Mouse (Mus musculus) natural killer cell, adult 2 months (primary cell): Measurements from ENCODE around the gene Tm4sf5.
"Not testable (repeated sequence)": the region's sequence is repeated elsewhere in the genome, so short reads cannot be mapped to it uniquely, and the experiment has no call there.

Experiments used
- DNase-seq, 2 experiments: peaks; one replicate each; pipeline ENCODE4 v3.0.0; 2022; ENCODE audit warnings: low spot score in 2 of 2

Tm4sf5 gene

DNA sequence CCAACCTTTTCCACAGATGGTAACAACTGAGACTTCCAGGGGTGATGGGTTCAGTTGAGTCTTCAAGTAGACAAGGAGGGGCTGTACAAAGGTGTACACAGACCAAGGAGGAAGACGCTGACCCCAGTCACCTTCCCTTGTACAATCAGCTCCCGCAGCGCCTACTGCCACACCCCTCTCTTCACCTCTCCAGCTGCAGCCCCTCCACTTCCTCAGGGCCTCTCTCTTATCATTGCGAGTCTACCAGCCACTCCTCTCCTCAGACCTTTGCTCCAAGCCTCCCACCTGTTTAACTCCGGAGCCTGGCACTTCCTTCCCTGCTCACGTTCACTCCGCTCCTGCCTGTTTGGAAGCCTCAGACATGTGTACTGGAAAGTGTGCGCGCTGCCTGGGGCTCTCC, at the start of gene Tm4sf5:
Gene Tm4sf5 (plus strand): TSS at position 275 of the 400 bp plus-strand sequence.
- no peak for DNase-seq

DNA sequence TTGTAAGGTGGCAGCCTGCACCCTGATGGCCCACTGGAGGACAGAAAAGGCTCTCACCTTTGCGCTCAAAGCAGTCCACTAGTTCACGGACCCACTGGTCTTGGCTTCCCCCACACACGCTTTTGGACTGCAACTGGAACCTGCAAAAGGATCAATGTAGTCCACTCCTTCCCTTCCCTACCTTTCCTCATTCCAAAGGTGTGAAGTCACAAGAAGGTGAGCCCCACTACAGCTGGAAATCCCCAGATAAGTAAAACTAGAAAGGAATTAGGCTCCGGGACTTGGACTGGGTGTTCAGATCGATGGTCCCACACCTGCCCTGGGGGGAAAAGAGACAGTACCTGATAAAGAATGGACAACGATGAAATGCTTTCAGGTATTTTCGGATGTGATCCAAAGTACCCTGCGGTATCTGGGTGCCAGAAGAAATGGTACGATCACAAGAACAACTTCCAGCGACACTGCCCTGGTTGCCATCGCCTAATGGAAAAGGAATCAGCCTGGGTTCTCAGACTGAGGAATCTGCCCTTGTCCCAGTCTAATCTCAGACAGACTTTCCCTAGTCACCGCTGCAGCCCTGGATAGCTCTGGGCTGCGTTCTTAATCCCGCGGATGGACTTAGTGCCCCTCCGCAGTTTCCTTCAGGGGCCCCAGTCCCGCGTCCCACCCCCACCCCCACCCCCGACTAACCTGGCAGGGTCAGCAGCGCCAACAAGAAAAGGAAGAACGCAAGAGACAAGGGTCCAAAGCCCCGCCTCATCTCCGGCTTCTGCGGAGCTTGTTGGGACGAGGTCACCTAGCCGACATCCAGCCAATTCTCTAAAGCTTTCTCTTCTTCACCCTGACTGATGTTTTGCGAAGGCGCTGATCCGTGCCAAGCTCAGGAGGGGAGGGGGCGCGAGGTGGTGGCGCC, 46.1 kb upstream of the Tm4sf5 start, which contains the start of gene Zmynd15:
Gene Zmynd15 (plus strand): TSS at position 746 of the 913 bp plus-strand sequence.
- DNase-seq = no peak

DNA sequence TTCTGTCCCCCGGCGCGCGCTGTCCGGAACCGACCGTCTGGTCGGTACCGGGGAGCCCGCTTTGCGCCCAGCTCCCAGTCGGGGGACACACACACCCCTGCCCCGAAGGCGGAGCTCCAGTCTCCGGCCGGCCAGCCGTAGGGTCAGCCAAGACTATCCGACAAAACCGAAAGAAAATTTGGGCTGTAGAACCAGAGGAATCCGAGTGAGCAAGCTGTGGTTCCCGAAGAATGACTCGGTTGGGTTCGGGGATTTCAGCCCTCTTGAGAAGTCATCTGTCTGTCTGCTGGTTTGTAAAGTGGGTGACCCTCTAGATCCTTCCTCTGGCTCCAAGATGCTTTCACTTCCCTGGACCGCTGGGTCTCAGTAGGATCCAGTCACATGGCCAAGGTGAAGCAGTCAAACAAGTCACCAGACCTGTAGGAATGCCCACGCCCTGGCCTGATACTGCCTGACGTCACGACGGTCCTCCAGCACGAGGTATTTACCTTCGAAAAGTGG, 45.4 kb upstream of the Tm4sf5 start, which contains the start of gene Cxcl16:
Gene Cxcl16 (minus strand): TSS at position 384 of the 501 bp plus-strand sequence.
- DNase-seq = peak; percentile 17 to 33

DNA sequence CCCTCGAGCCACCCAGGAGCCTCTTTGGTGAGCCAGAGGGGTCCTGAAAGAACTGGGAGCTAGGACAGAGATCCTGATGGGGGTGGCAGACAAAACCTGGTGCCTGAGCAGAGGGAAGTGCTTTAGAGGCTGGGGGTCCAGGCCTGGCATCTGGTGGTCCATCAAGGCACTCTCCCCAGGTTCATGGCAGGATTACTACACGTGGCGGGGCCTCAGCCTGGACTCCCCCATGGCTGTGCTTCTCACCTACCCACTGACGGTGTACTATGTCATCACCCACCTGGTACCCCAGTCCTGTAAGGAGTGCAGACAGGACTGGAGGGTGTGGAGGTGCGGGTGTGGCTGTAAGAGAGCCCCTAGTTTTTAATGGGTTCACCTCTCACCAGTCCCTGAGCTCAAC, 41.1 kb upstream of the Tm4sf5 start:
- DNase-seq = no peak

DNA sequence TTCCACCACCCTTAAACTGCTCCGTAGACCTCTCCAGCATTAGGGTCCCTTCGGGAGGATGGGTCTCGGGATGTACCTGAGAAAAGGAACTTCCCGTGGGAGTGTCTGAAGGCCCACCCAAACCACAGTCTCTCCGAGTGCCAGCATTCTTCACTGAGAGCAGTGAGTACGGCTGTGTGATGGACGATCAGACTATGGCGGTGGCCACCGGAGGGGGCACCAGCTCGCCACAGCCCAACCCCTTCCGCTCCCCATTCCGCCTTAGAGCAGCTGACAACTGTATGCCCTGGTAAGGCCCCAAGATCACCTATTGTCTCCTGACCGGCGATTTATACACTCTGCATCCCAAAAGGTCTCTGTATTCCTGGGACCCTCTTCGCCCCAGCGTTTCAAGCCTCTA, 39.8 kb upstream of the Tm4sf5 start:
- no peak for DNase-seq

DNA sequence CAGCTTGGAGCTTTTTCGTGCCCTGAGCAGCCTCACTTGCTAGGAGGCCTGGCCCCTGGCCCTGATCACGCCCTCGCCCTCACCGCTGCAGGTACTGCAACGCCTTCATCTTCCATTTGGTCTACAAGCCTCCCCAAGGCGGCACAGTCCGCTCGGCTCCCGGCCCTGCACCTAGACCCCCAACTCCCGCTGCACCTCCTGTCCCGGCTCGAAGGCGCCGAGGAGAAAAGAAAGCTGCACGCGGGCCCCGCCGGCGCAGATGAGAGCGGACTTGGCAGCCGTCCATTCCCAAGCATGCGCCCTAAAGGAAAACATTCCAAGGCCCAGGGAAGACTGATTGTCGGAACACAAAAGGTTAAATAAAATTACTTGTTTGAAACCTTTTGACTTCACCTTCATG, 39.2 kb upstream of the Tm4sf5 start:
- no peak for DNase-seq

DNA sequence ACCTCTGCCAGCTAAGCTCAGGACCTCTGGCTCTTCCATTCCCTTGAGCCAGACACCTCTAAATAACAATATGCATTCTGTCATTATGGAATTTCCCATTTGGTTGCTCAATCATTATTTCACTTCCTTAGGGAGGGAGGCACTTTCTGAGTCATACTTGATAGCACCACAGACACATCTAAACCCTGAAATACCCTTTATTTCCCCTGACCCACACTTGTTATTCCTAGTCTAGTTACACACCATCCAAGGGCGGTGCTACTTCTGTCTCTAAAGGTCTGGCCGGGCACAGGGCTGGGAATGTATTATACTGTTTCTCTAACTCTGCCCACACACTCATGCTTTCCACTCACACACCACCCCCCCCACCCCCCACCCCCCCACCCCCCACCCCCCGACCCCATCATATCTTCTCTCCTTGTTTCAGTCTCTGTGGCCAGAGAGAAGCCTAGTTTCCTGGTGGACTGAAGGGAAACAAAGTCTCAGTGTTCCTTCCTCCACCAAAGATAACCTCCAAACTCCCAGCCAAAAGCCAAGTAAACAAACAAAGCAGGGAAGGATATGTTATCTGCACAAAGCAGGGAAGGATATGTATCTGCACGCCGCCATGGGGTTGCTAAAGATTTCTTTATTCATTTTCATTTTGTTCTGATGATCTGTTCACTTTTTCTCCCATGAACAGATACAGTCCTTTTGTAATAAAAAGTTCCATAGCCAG, 37.0 kb upstream of the Tm4sf5 start:
- no peak for DNase-seq

DNA sequence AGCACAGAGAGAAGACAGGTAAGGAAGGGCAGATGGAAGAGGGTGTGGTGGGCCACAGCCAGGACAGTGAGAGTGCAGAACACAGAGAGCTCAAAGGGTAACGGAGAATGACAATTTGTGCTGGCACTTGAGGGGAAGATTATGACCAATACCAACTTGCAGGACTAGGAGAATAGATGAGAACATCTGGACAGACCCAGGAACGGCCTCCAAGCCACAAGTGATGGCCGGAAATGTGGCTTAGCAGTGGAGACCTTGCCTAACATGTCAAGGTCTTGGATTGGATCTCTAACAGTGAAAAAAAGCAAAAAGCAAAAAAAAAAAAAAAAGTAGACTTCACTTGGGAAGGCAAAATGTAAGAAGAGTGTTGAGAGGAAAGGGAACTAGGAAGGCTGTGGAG, 35.3 kb upstream of the Tm4sf5 start:
- DNase-seq = no peak

DNA sequence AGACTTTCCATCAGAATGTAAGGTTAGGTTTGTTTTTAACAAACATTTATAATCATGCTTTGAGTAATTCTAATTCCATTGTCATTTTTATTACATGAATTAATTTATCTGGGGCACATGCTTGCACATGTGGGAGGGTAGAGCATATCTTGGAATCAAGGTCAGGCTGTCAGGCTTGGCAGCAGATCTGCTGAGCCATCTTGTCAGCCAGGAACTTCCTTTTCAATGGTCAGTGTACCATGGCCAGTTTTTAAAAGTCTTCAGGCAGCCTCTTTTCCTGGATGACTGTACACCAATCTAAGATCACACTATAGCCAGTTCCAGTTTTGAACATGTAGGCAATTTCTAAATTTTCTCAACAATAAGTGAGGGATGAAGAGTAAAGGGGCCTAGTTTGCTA, 32.3 kb upstream of the Tm4sf5 start:
- no peak for DNase-seq

DNA sequence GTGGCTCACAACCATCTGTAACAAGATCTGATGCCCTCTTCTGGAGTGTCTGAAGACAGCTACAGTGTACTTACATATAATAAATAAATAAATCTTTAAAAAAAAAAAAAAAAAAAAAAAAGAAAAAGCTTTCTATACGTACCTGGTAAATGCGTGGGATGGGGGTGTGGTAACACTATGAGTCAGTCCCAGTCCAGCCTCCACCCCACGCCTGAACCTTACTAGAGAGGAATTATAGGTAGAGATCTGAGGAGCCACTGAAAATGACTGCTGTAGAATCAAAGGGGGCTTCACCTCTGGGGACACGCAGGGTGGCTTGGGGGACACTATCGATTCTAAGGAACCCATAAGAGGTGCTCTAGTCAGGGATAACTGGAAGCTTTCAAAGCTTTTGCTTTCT, 31.8 kb upstream of the Tm4sf5 start:
- not testable (repeated sequence) for DNase-seq

DNA sequence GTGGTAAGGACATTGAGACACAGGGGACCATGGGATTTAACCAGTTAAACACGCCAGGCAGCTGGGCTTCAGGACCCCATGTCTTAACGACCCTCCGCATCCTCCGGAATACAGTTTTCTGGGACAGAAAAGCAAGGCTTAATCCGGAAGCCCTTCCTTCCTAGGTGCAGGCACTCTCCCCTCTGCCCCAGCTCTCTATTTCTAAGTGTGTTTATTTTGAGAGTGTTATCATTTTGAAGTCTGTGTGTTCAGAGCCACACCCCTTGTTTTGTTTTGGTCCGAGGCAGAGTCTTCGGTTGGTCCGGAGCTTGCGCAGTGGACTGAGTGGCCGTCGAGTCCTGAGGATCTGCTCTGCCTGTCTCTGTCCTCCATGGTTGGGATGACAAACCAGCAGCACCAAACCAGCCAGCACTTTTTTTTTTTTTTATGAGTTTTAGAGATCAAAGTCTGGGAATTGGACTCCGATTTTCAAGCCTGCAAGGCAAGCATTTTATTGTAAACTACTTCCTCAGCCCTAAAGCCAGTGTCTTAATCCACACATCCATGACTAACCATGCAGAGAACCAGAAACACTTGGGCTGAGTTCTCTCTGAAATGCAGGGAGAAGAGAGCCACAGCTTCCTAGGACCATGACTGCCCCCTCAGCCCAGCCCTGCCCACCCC, 30.0 kb upstream of the Tm4sf5 start:
- DNase-seq = no peak

DNA sequence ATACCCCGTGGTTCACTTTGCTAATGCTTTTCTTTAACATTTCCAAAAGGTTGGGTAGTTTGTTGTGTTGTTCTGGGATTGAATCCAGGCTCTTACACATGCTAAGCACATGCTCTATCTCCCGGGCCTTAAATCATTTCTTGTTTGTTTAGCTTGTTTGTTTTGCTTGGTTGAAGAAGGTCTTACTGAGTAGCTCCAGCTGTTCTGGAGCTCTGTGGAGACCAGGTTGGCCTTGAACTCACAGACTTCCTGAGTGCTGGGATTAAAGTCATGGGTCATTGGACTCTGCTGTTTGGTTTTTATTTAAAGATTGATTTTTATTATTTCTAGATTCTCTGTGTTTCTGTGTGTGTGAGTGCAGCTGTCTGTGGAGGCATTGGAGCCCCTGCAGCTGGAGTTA, 19.5 kb upstream of the Tm4sf5 start:
- no peak for DNase-seq

DNA sequence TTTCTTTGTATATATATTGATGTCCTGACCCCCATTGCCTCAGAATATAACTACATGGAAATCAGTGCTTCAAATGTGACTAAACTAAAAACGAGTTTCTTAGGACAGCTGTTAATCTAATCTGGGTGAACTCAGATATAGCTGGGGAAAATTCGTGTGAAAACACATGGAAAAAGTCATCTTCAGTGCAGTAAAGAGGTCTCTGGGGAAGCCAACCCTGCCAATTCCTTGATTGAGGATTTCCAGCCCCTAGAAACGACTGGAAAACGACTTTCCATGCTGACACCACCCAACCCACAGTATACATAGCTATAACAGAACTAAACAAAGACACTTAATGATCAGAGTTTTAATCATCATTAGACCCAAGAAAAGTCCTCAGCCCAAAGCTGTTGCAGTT, 17.2 kb upstream of the Tm4sf5 start:
- no peak for DNase-seq

DNA sequence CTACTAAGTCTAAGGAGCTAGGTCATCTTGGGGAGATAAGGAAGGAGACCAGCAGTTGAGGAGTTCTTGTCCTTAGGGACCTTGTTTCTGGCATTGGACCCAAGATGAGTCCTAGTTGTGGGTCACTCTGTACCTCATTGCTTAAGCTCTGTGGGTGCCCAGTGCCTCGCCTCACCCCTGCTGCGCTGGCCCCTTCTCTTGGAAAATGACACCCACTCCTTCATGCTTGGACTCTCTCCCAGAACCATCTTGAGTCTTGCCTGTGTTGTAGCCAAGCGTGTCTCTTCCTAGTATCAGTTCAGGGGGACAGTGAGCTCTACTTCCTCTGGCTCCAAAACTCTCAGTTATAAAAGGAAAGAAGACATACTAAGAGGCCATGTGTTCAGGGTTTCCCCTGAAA, 15.9 kb upstream of the Tm4sf5 start:
- no peak for DNase-seq

DNA sequence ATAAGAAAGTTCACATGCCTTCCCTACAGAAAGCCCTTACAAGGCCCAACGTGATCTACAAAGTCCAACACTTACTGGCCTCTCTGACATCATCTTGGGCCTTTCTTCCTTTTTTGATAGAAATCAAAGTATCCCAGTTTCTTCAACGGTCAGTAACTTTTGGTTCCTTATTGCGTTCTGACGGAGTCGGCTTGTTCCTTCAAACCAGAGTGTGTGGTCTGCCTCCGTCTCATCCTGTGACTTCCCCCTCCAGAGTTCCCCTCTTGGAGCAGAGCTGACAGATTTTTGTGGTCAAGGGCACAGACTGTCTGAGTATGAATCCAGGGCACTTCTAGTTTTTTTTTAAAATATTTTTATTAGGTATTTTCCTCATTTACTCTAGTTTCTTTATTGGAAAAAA, 15.4 kb upstream of the Tm4sf5 start:
- DNase-seq = no peak

DNA sequence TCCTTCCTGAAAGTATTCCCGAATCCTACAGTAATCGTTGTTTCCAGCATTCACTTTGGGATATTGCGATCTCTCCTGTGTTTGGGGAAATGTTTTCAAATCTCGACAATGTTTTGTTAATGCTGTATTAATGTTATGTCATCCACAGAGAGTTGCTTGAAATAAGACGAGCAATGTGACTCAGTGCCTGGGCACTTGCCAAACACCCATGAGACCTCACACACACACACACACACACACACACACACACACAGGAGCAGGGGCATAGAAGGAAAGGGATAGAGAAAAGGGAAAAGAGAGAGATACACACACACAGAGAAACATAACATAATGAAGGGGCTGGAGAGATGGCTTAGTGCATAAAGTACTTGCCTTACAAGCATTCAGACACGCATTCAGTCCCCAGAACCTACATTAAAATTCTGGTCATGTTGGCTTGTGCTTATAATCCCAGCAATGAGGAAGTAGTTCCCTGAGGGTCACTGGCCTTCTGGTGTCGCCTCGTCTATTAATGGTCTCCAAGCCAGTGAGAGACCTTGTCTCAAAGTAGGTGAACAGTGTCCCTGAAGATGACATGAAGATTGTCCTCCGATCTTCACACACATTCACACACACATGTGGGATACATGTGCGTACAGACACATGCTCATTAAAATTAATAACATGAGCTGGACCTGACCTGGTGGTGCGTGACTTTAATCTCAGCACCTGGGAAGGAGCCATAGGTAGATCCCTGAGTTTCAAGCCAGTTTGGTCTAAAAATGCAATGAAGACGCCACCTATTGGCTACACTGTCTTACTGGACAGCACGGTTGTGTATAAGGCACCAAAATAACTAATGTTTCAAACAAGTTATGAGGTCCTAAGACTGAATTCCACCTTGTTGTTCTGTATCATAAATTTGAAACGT, 5.2 kb upstream of the Tm4sf5 start:
- DNase-seq = no peak

DNA sequence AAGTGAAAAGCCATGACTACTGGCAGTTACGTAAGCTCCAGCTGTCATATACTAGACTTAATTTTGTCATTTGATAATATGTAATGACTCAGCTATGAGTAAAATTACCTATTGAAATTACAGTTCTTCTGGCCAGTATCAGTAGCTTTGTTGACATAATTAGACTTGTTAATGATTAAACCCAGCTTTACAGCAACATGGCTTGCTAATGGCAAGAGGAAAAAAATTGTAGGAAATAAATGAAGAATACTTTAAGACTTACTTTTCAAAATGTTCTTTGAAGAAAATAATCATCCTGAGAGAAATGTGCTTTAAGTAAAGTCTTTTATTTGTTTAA, 4.6 kb upstream of the Tm4sf5 start:
- no peak for DNase-seq

DNA sequence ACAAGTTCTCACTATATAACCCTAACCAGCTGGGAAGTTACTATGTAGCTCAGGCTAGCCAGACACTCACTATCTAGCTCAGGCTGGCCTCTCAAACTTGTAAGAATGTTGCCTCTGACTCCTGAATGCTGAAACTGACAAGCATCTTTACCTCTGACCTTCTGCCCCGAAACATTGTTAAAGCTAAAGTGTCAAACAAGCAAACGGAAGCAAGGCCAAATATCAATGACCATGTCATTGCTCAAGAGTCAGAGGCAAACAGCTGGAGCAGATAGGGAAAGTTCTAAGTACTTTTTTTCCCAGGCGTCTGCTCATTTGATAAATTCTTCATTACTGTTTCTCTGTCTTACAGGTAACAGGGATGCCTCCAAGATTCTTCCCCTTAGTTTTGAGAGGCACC, 3.0 kb upstream of the Tm4sf5 start:
- DNase-seq = no peak

DNA sequence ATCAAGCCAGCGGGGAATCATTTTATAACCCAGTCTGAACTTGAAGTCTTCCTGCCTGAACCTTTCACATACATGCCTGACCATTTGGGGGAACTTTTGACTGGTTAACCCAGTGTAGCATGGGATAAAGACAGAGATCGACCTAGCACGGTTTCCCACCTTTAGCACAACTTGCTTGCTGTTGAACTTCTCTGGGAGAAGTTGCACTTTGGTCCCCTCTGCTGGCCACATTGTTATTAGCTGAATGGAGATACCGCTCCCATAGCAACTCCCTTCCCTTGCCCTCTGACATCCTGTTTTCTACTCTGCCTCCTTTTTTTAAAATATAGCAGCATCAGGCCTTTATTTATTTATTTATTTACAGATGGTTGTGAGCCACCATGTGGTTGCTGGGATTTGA, 1.3 kb downstream of the Tm4sf5 start:
- peak; percentile 44 to 66 for DNase-seq

DNA sequence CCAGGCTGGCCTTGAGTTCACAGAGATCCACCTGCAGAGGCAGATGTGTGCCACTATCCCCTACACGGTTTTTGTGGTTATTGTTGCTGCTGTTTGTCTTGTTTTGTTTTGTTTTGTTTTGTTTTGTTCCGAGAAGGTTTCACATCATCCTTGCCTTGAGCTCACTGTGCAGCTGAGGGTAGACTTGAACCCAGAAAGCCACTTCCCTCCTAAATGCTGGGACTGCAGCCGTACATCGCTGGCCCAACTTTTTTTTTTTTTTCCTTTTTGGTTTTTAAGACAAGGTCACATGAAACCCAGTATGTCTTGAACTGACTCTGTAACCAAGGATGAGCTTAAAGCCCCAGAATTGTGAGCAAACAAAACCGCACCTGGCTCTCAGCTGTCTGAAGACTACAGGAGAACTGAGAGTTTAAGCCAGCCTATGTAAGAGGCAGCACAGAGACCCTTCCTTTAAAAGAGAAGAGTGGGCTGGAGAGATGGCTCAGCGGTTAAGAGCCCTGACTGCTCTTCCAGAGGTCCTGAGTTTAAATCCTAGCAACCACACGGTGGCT, 2.0 kb downstream of the Tm4sf5 start:
- DNase-seq = no peak
